25 mouse cellular contexts compared by ENCODE assay signal in the genomic region with DNA sequence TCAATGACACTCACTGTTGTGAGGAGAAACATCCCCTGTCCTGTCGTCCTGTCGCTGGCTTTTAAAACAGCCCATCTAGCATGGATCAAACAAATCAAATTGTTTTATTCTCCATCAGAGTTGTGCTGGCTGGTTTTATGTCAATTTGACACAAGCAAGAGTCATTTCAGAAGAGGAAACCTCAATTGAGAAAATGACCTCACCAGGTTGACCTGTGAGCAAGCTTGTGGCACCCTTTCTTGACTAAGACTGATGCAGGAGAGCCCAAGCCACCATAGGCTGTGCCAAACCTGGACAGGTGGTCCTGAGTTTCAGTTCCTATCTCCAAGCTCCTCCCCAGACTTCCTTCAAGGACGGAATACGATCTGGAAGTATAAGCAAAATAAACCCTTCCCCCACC.
DNase-seq lines count a peak whose midpoint lies in the region; ATAC-seq and TF ChIP-seq lines count a peak whose summit lies in the region.
"Had no signal": no experiment of that assay in that cellular context is flagged by ENCODE, and none has a peak within 500 bp of the region (broad histone marks: within the 10 kb centered on the region; RNA-seq: fewer than 3 reads in every experiment).

No protein-coding gene starts in this region.

- TF ChIP-seq RAD21 in CH12.LX (IDR thresholded peaks at IDR 0.05; ENCODE audit: low read depth, low read length): no peak

- no peak for TF ChIP-seq CTCF in CH12.LX (conservative IDR thresholded peaks at IDR 0.05 in 1 of 2, IDR thresholded peaks at IDR 0.05 in 1 of 2; ENCODE audit: low read depth in 2 of 2, low read length in 2 of 2)

- H3K27ac ChIP-seq in heart, embryonic 12.5 days (ENCODE audit: poor library complexity, severe bottlenecking): no peak overlapping the region
- 0 out of 2 replicates have a peak overlapping the region, but pooled peaks have one; percentile 6 for H3K27ac ChIP-seq in neural tube, embryonic 13.5 days (replicated peaks)
- H3K27ac ChIP-seq in neural tube, embryonic 15.5 days (replicated peaks): no peak overlapping the region
- H3K27ac ChIP-seq in CH12.LX (ENCODE audit: insufficient read depth, low read depth): no peak overlapping the region
- H3K27ac ChIP-seq: embryonic facial prominence, embryonic 13.5 days; embryonic facial prominence, embryonic 15.5 days; forebrain, embryonic 10.5 days; forebrain, embryonic 12.5 days had no signal

- H3K9ac ChIP-seq in heart, embryonic 12.5 days: no peak overlapping the region
- no peak overlapping the region for H3K9ac ChIP-seq in neural tube, embryonic 13.5 days
- H3K9ac ChIP-seq in neural tube, embryonic 15.5 days (replicated peaks): no peak overlapping the region
- H3K9ac ChIP-seq in CH12.LX (ENCODE audit: insufficient read depth, low read depth): no peak overlapping the region
- H3K9ac ChIP-seq: embryonic facial prominence, embryonic 13.5 days; embryonic facial prominence, embryonic 15.5 days; forebrain, embryonic 12.5 days had no signal

- WGBS in heart, embryonic 12.5 days: 72% methylated on average over 4 of the region's 4 CpGs
- 87% methylated on average over 4 of the region's 4 CpGs for WGBS in neural tube, embryonic 13.5 days
- WGBS in neural tube, embryonic 15.5 days: 91% methylated on average over 4 of the region's 4 CpGs

- no peak for TF ChIP-seq POLR2A in CH12.LX (IDR thresholded peaks at IDR 0.05; ENCODE audit: low read depth, low read length)

- TF ChIP-seq EP300 in CH12.LX (IDR thresholded peaks at IDR 0.05; ENCODE audit: low read length): peak; percentile 89

- H3K36me3 ChIP-seq in heart, embryonic 12.5 days: no peaks in the 10 kb centered on the region
- no peaks in the 10 kb centered on the region for H3K36me3 ChIP-seq in neural tube, embryonic 13.5 days
- no peaks in the 10 kb centered on the region for H3K36me3 ChIP-seq in neural tube, embryonic 15.5 days
- no peaks in the 10 kb centered on the region for H3K36me3 ChIP-seq in CH12.LX (replicated peaks in 1 of 2; ENCODE audit: control insufficient read depth in 1 of 2, insufficient read depth in 1 of 2, low read length in 1 of 2)
- H3K36me3 ChIP-seq: embryonic facial prominence, embryonic 13.5 days; embryonic facial prominence, embryonic 15.5 days; forebrain, embryonic 10.5 days; forebrain, embryonic 12.5 days had no signal

- no peaks in the 10 kb centered on the region for H3K27me3 ChIP-seq in heart, embryonic 12.5 days (replicated peaks)
- no peaks in the 10 kb centered on the region for H3K27me3 ChIP-seq in neural tube, embryonic 13.5 days
- no peaks in the 10 kb centered on the region for H3K27me3 ChIP-seq in neural tube, embryonic 15.5 days (replicated peaks)
- H3K27me3 ChIP-seq in CH12.LX (replicated peaks): no peaks in the 10 kb centered on the region
- H3K27me3 ChIP-seq: embryonic facial prominence, embryonic 13.5 days; embryonic facial prominence, embryonic 15.5 days; forebrain, embryonic 12.5 days had no signal

- ATAC-seq in heart, embryonic 12.5 days (ENCODE audit: insufficient number of reproducible peaks, low FRiP score): no peak
- ATAC-seq in neural tube, embryonic 13.5 days (ENCODE audit: low read depth): no peak
- no peak for ATAC-seq in neural tube, embryonic 15.5 days (ENCODE audit: low FRiP score)
- ATAC-seq: CD4-positive, CD25-positive, alpha-beta regulatory T cell, adult 4 months; forebrain, embryonic 14.5 days; forebrain, embryonic 16.5 days had no signal

- in situ Hi-C loops in CH12.LX (cut with MboI; ENCODE audit: low pct_ligation_motif_present, low pct_unique_long_range_greater_than_20kb, low sequenced_read_pairs): no loop called here

- no peaks in the 10 kb centered on the region for H3K79me2 ChIP-seq in CH12.LX (replicated peaks; ENCODE audit: control insufficient read depth, extremely low read depth, insufficient read depth, poor library complexity, severe bottlenecking)

- no peaks in the 10 kb centered on the region; the same call in 1 of the 2 replicates for H3K9me3 ChIP-seq in heart, embryonic 12.5 days (replicated peaks)
- no peaks in the 10 kb centered on the region for H3K9me3 ChIP-seq in neural tube, embryonic 13.5 days
- H3K9me3 ChIP-seq in neural tube, embryonic 15.5 days (replicated peaks): no peaks in the 10 kb centered on the region
- no peaks in the 10 kb centered on the region for H3K9me3 ChIP-seq in CH12.LX (replicated peaks; ENCODE audit: low read length)
- H3K9me3 ChIP-seq: embryonic facial prominence, embryonic 13.5 days; embryonic facial prominence, embryonic 15.5 days; forebrain, embryonic 10.5 days; forebrain, embryonic 12.5 days had no signal

- dilution Hi-C loops in CH12.LX (cut with MboI; ENCODE audit: extremely low pct_ligation_motif_present, extremely low pct_unique_long_range_greater_than_20kb, low sequenced_read_pairs): no loop called here

- no peak overlapping the region for H3K4me2 ChIP-seq in heart, embryonic 12.5 days
- H3K4me2 ChIP-seq in neural tube, embryonic 13.5 days: no peak overlapping the region
- no peak overlapping the region for H3K4me2 ChIP-seq in neural tube, embryonic 15.5 days
- peak overlapping the region; percentile 51; the same call in 1 of the 2 replicates for H3K4me2 ChIP-seq in CH12.LX (ENCODE audit: insufficient read depth, low read depth, poor library complexity, severe bottlenecking)
- H3K4me2 ChIP-seq: embryonic facial prominence, embryonic 13.5 days; embryonic facial prominence, embryonic 15.5 days; forebrain, embryonic 12.5 days had no signal

- H3K4me1 ChIP-seq in heart, embryonic 12.5 days (replicated peaks): peaks cover 2% of the 10 kb centered on the region; the same call in 1 of the 2 replicates
- H3K4me1 ChIP-seq in neural tube, embryonic 13.5 days (replicated peaks): peaks cover 4% of the 10 kb centered on the region; the same call in 1 of the 2 replicates
- H3K4me1 ChIP-seq in neural tube, embryonic 15.5 days: no peaks in the 10 kb centered on the region
- H3K4me1 ChIP-seq in CH12.LX (ENCODE audit: control insufficient read depth in 1 of 2, insufficient read depth in 2 of 2): peaks cover 8 to 12% of the 10 kb centered on the region in 2 experiments; a peak in 3 of 4 replicates
- H3K4me1 ChIP-seq: embryonic facial prominence, embryonic 13.5 days; embryonic facial prominence, embryonic 15.5 days; forebrain, embryonic 10.5 days; forebrain, embryonic 12.5 days had no signal

- H3K4me3 ChIP-seq in heart, embryonic 12.5 days: no peak overlapping the region
- H3K4me3 ChIP-seq in neural tube, embryonic 13.5 days: no peak overlapping the region
- no peak overlapping the region for H3K4me3 ChIP-seq in neural tube, embryonic 15.5 days (replicated peaks)
- H3K4me3 ChIP-seq in CH12.LX (replicated peaks in 1 of 3; ENCODE audit: low read depth in 2 of 3, low read length in 2 of 3, poor library complexity in 1 of 3): no peak overlapping the region
- H3K4me3 ChIP-seq: embryonic facial prominence, embryonic 13.5 days; embryonic facial prominence, embryonic 15.5 days; erythroblast, embryonic 14.5 days; forebrain, embryonic 10.5 days; forebrain, embryonic 12.5 days had no signal

- peak; percentile 60 for DNase-seq in heart, adult 11 months
- DNase-seq in CH12.LX (ENCODE audit: extremely low read depth) (peak; percentile 38), liver (no peak)
- DNase-seq: adrenal gland, adult 2 months; adrenal gland, postnatal 10 days; adrenal gland, postnatal 25 days; B cell, adult 2 months; cerebellum, adult 11 months; cerebellum, adult 18-20 months; cerebellum, adult 8-10 months; cerebellum, adult 9-11 months; cerebellum, postnatal 14 days; cerebellum, postnatal 36 days; embryo, embryonic 11 days had no signal

TF ChIP-seq in CH12.LX, 34 proteins besides CTCF, POLR2A, EP300 and RAD21 (continues in another document):
- TF ChIP-seq HCFC1 (IDR thresholded peaks at IDR 0.05; ENCODE audit: low read depth, low read length) (no peak), USF2 (conservative IDR thresholded peaks at IDR 0.05; ENCODE audit: low read depth, low read length) (no peak), CHD1 (IDR thresholded peaks at IDR 0.05; ENCODE audit: low read depth, low read length) (no peak), CHD2 (IDR thresholded peaks at IDR 0.05; ENCODE audit: low read length) (0 out of 2 replicates have a peak, but pooled peaks have one; percentile 10), NRF1 (IDR thresholded peaks at IDR 0.05; ENCODE audit: low read depth, low read length) (no peak), IRF4 (IDR thresholded peaks at IDR 0.05; ENCODE audit: low read depth, low read length) (peak; percentile 96), BHLHE40 (IDR thresholded peaks at IDR 0.05; ENCODE audit: low read depth, low read length) (peak; percentile 68), KAT2A (IDR thresholded peaks at IDR 0.05; ENCODE audit: insufficient replicate concordance, low read length) (no peak), MEF2A (IDR thresholded peaks at IDR 0.05; ENCODE audit: borderline replicate concordance, low read depth, low read length) (peak; percentile 99), RCOR1 (conservative IDR thresholded peaks at IDR 0.05; ENCODE audit: low read depth, low read length) (no peak; the same call in 1 of the 2 replicates), ETS1 (conservative IDR thresholded peaks at IDR 0.05; ENCODE audit: low read depth, low read length) (peak; percentile 79), MYC (IDR thresholded peaks at IDR 0.05; ENCODE audit: low read depth, low read length) (no peak), SIN3A (IDR thresholded peaks at IDR 0.05; ENCODE audit: low read length) (no peak), MAX (IDR thresholded peaks at IDR 0.05; ENCODE audit: low read length) (no peak), ZC3H11A (IDR thresholded peaks at IDR 0.05; ENCODE audit: low read depth, low read length) (no peak), SMC3 (IDR thresholded peaks at IDR 0.05; ENCODE audit: low read depth, low read length) (no peak), JUN (IDR thresholded peaks at IDR 0.05; ENCODE audit: insufficient read depth, low read depth, low read length) (peak; percentile 98), JUND (conservative IDR thresholded peaks at IDR 0.05; ENCODE audit: low read depth, low read length) (peak; percentile 96), TBP (conservative IDR thresholded peaks at IDR 0.05; ENCODE audit: low read depth, low read length) (no peak), E2F4 (IDR thresholded peaks at IDR 0.05; ENCODE audit: insufficient replicate concordance, low read depth, low read length) (no peak), NELFE (IDR thresholded peaks at IDR 0.05; ENCODE audit: low read depth, low read length) (no peak), MAFK (IDR thresholded peaks at IDR 0.05; ENCODE audit: insufficient replicate concordance, low read length) (no peak), PAX5 (IDR thresholded peaks at IDR 0.05; ENCODE audit: low read length) (no peak), USF1 (IDR thresholded peaks at IDR 0.05; ENCODE audit: low read depth, low read length) (no peak), ZNF384 (IDR thresholded peaks at IDR 0.05; ENCODE audit: low read depth, low read length) (no peak), ZMIZ1 (IDR thresholded peaks at IDR 0.05; ENCODE audit: low read depth, low read length) (no peak), TCF12 (IDR thresholded peaks at IDR 0.05; ENCODE audit: low read depth, low read length) (peak; percentile 43; the same call in 1 of the 2 replicates)
